Mouse (Mus musculus) layer of hippocampus, postnatal 25 days (tissue): ENCODE results near the gene Gpr84. TPM values are rescaled to one million over a fixed set of nuclear protein-coding genes. Genes with fewer than 3 reads are reported as not detected.

Experiments used
- DNase-seq, 2 experiments: peaks; one replicate each; pipeline ENCODE4 v3.0.0; 2022; ENCODE audit warnings: mixed read lengths in 2 of 2, low spot score in 1 of 2; ENCODE audit errors: extremely low spot score in 1 of 2
- total RNA-seq, 2 experiments: library from RNA; stranded (reverse); gene quantifications; 2 replicates each; pipeline ENCODE4 v1.2.3; 2021

Gpr84 gene
- total RNA-seq, 2 experiments from 2014 or later: 0.66 to 1.1 TPM

DNA sequence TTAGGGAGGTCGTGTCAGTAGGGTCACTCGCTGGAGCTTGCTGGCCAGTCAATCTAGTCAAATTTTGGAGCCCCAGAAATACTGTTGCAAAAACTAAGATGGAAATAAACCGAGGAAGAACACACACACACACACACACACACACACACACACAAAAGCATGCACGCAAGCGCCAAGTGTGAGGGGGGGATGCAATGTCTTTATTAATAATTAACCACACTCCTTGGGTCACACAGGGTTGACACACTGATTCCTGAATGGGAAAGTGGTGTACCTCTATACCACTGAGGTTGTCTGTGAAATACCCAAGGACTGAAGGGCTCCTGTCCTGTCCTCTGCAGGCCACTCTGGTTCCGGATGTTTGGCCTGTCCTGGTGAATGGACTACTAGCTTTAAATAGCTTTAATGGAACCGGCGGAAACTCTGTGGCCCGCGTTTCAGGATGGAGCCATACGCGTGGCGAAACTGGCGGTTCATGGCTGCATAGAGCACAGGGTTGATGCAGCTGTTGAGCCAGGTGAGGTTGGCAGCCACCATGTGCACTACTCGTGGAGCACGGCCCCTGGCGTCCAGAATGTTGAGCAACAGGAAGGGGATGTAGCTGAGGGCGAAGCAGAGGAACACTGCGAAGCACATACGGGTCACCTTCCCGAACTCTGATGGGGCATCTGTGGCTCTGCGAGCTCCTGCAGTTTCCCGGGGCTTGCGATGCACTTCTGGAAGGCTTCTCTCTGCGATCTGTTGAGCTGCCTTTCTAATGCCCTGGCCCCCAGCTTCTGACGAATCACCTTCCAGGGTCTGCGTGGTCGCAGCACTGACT lies 2.1 kb downstream of the Gpr84 start:
- no peak for DNase-seq

DNA sequence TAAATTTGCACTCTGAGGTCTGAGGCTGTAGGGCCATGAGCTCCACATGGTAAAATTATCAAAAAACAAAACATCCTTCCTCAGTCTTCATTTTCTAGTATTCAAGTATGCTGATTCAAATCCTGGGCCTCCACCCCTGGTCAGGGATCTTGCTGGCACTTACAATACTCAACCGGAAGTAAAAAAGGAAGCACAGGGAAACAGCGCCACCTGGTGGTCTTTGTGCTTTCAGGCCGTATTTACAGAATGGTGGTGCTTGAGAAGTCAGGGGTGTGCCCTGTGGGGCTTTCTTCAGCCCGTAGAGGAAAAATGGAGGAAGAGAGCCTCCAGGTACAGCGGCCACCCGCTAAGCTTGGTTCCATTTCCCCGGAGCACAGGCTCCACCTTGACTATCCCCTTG lies 3.3 kb downstream of the Gpr84 start:
- peak; percentile 91 to 98 for DNase-seq

DNA sequence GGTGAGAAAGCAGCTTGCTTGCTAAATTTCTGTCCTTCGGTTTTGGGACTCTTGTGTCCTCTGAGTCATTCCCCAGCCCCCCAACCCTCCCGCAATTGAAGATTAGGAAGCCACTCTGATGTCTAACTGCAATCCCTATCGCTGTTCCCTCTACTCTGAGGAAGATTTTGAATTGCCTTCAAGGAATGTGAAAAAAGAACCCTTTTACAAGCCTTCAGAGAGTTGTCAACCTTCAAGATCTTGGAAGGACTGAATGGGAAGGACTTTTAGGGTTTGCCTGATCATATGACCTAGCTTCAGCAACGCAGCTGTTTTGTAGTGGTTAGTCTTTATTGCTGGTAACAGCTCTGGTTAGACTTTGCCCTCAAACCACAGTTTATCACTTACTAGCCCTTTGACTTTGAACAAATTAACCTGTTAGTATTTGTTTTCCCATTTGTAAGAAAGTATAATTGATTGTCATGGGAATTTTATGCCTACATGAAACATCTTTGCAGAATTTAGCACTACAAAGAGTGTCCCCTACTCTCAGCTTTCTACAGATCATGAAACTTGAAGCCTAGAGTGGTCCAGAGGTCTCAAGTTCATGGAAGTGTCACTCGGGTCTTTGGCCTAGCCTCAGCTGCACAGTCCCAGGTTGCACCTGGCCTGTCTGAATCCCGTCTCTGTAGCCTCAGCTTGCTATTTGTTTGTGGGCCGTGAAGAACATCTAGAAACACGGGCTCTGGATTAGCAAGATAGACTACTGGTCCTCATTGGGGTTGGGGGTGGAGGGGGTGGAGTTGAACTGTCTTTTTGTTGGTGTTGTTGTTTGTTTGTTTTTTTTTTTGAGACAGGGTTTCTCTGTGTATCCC lies 4.4 kb downstream of the Gpr84 start:
- no peak for DNase-seq

DNA sequence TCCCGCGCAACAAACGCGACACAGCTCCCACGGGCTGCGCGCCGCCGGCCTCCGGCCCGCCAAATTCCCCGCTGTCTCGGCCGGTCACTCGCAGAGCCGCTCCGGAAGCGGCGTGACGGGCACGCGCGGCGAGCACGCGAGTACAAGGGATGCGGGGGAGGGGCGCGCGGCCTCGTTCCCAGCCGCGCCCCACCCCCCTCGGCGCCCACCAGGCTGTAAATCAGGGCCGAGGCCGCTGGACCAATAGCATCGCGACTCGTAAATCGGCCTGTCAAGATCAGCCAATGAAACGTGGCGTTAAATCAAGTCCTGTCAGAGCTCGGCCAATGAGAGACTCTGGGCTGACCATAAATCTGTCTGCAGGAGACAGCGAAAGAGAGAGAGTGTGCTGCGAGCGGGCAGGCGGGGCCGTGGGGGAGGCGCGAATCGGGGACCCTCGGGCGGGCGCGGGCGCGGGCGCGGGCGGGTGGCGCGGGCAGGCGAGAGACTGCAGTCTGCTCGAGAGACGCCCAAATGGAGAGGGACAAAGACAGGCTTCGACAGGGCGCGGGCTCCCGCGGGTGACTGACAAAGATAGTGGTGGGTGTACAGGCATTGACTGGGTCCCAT lies 5.2 kb downstream of the Gpr84 start:
- peak; percentile 88 to 91 for DNase-seq

DNA sequence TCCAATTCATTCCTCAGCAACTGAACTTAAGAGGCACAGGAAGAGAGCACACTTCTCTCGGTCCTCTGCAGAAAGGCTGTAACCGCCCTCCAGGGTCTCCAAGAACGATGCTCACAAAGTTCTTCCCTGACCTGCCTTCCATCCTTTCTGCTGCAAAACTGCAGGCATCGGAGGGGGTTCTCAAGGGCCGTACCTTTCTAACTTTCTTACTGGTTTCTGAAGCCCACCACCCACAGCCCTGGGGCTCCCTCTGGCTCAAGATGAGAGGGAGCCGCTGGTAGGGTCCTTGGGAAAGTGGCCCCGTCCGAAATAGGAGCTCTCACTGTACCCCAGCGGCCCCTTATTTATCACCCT lies 5.8 kb downstream of the Gpr84 start:
- DNase-seq: no peak

DNA sequence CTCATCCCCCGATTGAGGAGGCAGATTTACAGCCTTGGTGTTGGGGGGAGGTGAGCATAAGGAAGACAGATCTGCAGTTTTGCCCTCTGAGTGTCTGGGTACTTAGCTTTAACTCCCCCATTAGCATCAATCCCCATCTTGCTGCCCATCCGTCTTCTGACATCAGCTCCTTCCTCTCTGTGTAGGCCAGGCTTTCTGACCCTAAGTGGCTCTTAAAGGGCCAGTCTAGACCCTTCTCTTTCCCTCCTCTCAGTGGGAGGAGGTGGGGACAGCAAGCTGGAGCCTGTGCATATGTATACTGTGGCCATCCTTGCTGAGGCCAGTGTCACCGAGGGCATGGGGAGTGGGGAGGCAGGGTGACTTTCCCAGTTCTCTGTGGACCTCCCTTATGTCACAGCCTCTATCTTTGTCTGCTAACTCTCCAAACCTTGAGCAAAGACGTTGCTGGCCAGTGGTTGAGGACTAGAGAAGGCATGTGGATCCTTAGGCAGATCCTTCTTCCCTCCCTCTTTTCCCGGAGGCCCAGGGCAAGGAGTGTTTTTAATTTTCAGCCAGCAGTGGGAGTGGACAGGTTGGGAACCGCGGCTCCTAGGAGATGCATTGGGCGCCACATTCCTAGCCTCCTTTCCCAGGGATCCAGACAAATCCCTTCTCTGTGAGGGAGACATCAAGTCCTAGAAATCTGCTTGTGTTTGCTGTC lies 6.3 kb downstream of the Gpr84 start:
- no peak for DNase-seq

DNA sequence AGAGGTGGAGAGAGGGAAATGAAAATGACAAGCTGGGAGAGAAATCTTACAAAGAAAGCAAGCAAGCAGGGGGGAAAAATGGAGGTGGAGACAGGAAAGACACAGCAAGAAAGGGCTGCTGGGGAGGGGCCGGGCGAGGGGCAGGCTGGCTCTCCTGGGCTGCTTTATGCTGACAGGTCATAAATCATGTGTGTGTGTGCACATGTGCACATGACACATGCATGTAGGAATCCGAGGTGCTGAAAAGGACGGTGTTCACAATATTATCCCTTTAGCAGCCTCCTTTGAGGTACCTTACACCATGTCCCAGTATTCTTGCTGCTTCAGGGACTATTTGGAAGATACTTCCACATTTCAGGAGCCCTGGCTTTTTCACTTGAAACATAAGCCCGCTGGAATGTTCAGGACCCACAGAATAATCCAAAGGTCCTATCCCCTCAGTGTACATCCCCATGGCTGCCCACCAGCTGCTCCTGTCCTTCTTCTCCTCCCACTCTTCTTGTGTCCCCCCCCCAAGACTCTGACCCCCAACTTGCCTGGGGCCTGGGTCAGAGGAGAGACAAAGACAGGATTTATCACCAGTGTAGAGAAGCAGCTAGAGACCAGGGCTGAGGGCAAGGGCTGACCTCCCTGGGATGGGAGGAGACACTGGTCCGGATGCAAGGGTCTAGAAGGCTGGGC lies 7.9 kb downstream of the Gpr84 start:
- DNase-seq: no peak

DNA sequence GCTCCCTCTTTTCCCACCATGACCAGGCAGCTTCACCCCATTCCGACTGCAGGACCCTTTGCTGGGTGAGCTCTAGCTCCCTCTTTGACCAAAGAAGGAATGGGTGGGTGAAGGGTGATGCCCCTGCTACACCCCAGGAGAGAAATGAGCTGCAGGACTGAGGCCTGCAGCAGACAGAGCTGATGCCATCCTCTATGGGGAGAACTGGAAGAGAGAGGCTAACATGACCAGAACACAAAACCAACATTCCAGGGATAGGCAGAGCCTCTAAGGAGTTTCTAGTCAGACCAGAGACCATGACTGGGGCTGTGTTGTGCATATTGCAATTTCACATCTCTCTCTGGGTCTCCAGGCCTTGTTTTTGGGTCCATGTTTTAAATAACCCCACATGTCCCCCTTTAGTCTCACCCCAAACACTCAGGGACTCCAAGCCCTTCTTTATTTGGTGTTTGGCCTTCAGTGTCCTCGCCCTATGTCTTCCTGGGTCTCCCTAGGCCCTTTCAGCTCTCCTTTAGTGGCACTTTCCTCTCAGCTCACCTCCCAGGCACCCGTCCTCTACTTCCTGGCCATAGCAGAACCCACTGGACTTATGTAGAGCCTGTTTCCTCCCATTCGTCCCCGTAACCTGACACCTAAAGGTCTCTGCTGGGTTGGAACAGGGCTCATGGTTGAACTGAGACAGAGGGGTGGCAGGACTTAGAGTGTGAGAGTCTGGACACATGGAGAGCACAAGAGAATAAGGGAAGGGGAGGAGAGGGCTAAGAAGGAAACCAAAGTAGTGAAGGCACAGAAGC lies 8.7 kb downstream of the Gpr84 start:
- DNase-seq: no peak

DNA sequence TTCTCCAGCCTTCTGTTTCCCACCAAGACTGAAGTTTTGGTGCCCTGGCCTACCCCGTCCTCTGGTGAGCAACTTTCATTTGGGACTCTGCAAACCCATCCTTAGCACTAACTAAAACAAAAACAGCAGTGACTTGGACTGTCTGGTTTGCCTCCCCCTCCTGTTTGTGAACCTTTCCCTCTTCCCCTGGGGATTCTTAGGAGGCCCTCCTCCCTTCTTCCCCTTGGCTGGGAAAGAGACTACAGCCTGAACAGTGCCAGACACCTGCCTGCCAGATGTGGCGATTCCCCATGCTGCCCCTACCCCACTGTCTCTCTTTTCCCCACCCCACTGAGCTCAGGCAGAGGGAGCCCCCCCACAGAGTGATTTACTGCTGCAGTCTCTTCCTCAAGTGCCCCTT lies 9.4 kb downstream of the Gpr84 start:
- DNase-seq: no peak

DNA sequence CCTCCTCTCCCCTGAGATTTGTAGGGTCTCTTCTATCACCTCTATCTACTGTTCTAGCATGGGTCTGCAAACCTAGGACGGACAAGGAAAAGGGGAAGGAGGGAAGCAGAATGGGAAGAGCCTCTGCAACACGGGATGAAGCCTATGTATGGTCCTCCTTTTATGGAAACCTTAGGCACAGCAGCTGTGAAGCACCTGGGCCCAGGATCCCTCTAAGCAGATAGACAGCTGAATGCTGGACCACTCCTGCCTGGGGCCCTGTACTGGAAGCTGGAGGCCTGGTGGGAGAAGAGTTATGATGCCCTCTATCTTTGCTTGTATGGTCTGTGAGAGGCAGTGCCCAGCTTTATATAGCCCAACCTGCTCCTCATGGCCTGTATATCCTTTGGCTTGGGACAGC lies 9.9 kb downstream of the Gpr84 start:
- DNase-seq: no peak

DNA sequence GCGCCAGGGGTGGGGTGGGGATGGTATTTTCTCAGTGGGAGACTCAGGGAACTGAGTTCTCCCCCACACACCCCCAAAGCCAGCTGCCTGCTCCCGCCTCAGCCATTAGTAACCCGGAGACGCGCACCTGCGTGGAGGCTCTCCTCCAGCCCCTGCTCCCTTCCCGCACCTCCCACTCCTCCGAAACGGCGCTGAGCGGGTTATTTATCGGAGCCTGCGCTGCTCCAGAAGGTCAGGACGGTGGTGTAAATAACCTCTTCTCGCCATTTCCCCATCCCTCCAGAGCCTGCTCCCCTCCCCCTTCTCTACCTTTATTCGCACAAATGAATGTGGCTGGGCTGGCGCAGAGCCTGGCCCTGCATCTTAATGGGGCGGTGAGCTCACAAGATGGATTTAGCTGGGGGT lies 10.3 kb downstream of the Gpr84 start:
- no peak for DNase-seq

DNA sequence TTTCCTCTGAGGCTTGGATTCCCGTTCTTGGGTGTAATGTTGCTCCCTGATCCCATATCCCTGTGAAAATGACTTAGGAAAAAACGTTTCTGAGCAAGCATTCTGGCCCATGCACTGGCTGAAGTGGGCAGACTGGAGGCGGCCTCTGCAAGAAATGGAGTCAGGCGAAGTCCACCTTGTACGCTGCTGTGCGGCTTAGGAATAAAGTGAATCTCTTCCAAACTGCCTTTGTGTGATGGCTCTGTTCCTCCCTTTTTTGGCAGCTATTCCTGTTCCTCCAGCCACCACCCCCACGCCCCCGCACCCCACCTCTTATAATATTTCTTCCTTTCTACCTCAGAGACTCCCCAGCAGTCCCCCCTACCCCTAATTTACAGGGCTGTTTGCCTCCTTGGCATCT lies 10.8 kb downstream of the Gpr84 start:
- no peak for DNase-seq

DNA sequence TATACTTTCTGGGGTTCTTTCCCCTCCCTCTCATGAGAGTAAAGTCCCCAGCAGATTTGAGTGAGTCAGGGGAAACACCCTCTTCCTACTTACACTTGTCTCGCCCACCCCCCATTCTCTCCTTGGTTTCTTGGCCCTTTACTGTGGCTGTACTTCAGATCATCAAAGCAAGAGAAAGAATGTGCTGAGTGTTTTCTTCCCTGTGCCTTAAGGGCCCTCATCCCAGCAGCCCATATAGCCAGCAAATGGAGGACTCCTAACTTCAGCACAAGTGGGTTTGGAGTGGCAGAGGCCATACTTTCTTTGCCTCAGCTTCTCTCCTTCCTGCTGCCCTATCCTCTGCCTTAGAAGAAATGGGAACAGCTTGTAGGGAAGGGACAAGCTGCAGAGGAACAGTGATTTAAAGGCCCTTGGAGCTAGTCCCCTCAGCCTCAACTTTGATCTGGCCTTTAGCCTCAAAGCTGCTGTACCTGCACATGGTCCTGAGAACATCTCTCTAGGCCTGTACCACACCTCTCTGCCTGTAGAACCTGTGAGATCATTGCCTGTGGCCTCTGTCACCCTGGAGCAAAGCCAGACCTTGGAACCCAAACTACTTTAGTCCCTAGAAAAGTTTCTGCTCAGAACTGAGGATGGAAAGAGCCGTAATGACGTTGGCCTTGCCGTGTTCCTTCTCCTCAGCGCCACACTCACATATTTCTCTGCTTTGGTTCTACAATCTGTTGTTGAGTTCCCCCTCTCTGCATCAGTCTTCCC lies 11.4 kb downstream of the Gpr84 start:
- DNase-seq: no peak

DNA sequence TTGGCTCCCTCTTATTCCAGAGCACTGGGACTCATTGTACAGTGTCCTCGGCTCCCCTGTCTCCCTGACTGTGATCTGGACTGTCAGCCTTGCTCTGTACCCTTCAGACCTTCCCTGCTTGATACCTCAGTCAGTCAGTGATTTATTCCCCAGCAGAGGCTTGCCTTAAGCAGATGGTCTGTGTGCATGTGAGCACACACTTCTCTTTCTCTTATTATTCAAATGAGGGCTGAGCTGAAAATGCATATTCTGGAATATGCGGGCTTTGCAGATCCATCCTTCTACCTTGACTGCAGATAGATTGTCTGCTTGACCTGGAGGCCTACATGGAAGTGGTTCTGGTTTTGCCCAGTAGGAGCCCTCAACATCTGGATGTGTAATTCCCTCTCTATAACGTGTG lies 12.4 kb downstream of the Gpr84 start:
- DNase-seq: no peak

DNA sequence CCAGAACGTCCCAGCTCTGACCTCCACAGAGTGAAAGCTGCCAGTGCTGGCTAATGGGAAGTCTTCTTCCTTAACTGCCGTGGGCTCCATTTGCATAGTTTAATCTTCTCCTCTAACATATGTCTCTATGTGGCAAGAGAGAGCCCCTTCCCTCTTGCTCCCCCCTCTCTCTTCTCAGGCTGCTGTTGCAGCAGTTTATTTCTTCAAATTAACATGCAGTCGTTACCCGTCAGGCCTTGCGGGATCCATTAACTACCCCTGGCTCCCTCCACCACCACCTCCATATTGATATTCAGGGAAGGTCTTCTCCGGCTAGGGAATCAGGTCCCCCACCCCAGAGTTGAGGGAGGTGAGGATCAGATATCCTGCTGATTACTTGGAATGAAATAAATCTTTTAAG lies 13.1 kb downstream of the Gpr84 start:
- no peak for DNase-seq

DNA sequence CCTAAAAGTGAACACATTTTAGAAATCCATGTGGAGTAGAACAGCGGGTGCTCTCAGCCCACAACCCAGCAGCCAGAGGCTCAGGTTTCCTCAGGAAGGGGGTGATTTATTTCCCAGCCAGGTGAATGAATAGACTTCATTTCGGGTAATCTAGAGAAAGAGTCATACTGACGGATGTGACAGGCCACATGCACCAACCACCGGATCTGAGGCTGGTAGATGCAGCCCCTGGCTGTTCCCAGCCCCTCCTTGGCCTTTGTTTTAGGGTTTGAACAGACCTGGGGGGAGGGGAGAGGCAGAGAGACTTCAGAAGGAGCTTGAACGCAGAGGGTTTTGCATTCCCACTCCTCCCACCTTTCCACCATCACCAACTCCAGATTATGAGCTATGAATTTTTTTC lies 14.6 kb downstream of the Gpr84 start:
- no peak for DNase-seq

DNA sequence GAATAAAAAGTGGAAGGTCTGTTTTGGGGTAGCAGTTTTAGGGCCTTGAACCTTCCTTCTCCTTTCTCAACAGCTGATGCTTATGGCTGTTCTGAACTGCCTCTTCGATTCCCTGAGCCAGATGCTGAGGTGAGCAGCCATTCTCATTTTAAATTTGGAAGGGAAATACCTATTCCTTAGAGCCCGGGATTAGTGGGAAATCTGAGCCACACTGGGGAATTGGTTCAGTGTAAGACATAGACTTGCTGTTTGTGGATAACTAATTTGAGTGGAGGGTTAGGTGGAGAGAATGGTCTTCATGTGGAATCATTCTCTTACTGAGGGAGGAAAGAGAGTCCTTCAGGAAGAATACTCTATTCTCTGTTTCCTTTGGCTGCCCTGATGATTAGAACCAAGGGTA lies 15.8 kb downstream of the Gpr84 start:
- DNase-seq: no peak

DNA sequence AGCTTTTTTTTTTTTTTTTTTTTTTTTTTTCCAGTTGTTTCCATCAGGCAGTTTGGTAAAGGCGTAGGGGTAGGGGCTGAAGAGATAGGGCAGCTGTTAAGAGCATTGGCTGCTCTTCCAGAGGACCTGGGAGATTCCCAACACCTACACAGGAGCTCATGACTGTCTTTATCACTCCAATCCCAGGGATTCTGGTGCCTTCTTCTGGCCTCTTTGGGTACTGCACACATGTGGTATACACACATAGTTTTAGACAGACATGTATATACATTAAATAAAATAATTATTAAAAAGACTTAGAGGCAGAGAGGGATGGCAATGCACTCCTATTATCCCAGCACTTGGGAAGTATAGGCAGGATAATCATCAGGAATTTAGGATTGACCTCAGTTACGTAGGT lies 17.0 kb downstream of the Gpr84 start:
- no peak for DNase-seq
